Mouse (Mus musculus) liver, postnatal 0 days (tissue): ENCODE measurements around the gene Mlxipl.

Experiments used
- CTCF ChIP-seq: sonication (generic); IDR thresholded peaks from 2 replicates; pipeline ENCODE4 v1.5.1; 2016; ENCODE audit warnings: antibody characterized with exemption, low read depth
- EP300 ChIP-seq: IDR thresholded peaks from 2 replicates; pipeline ENCODE4 v1.6.1; 2016; ENCODE audit warnings: antibody characterized with exemption, low read depth, mild to moderate bottlenecking

DNA sequence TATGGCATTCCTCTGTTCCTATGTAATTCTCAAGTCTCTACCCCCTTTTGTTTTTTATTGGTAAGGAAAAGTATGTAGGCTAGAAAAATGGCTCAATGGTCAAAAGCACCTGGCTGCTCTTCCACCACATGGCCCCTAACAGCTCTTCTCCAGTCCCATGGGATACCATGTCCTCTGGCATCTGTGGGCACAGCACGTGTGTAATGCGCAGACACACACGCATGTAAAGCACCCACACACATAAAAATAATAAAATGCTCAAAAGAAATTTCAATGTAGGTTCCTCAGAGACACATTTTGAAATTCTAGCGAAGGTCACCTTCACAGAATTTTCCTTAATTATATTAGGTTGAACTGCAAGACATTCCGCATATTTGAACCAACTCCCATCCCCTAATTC is 79.8 kb downstream of the Mlxipl start:
- no peak for TF ChIP-seq CTCF
- TF ChIP-seq EP300: no peak
